Mouse (Mus musculus) thymus, adult 2 months (tissue): ENCODE measurements around the gene Syce1l.

Experiments used
- CTCF ChIP-seq: fragments of 200-500 bp; IDR thresholded peaks from 2 replicates; pipeline ENCODE4 v1.5.1; 2012; ENCODE audit warnings: mild to moderate bottlenecking, control low read depth, low read length, moderate library complexity, borderline replicate concordance; ENCODE audit not compliant: control insufficient read depth, poor library complexity, insufficient read depth; ENCODE audit errors: extremely low read depth
- POLR2A ChIP-seq: fragments of 200-500 bp; IDR thresholded peaks from 2 replicates; pipeline ENCODE4 v1.6.1; 2012; ENCODE audit warnings: mild to moderate bottlenecking, low read length, control low read depth, moderate library complexity; ENCODE audit not compliant: control insufficient read depth, poor library complexity, insufficient read depth; ENCODE audit errors: extremely low read depth

DNA sequence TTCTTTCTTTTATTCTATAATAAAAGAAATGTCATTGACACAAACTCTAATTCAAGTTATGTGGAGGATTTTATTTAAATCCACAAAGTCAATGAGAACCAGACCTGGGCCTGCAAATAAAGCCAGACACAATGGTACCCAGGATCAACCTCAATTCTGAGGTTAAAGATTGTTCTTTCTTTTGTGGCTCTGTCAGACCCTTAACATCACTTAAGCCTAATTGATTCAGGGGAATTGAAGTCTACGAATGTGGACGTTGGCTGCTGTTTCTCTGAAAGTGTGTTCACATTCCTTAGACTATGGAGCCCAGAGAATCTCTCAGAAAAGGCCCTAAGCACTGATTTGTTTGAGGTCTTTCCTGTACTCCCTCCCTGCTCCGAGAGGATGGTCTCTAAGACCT, 30.3 kb downstream of the Syce1l start:
- TF ChIP-seq POLR2A (no peak), CTCF (no peak)
